Comparison of ENCODE assay signal across 25 mouse cellular contexts in genomic region chr9:50592955-50593354, GRCm38 (mm10). TPM values are rescaled to one million over a fixed set of nuclear protein-coding genes. Genes with fewer than 3 reads are reported as not detected.
DNase-seq lines count a peak whose midpoint lies in the region; ATAC-seq and TF ChIP-seq lines count a peak whose summit lies in the region.
"Had no signal": no experiment of that assay in that cellular context is flagged by ENCODE, and none has a peak within 500 bp of the region (broad histone marks: within the 10 kb centered on the region; RNA-seq: fewer than 3 reads in every experiment).

No protein-coding gene starts in this region.

- peak; percentile 7 for DNase-seq in liver
- DNase-seq in lung, postnatal 4 days = peak; percentile 38 to 52
- no peak for DNase-seq in lung, adult 2 months
- DNase-seq in urinary bladder, postnatal 4 days (ENCODE audit: low spot score in 2 of 2) = no peak
- DNase-seq in layer of hippocampus, adult 9-11 months = no peak
- DNase-seq: cerebellum, adult 11-12 months; cerebellum, adult 9-10 months had no signal

- peaks cover 36% of the 10 kb centered on the region for H3K36me3 ChIP-seq in liver, embryonic 12.5 days

- no peaks in the 10 kb centered on the region for H3K27me3 ChIP-seq in liver, embryonic 12.5 days (replicated peaks)
- H3K27me3 ChIP-seq: embryonic facial prominence, embryonic 12.5 days; forebrain, embryonic 15.5 days; heart, embryonic 12.5 days had no signal

- no peak for TF ChIP-seq CTCF in lung, adult 2 months (IDR thresholded peaks at IDR 0.05; ENCODE audit: insufficient read depth, low read length)

- no peaks in the 10 kb centered on the region for H3K9me3 ChIP-seq in liver, embryonic 12.5 days (replicated peaks)
- H3K9me3 ChIP-seq: embryonic facial prominence, embryonic 12.5 days; forebrain, embryonic 15.5 days; G1E; heart, embryonic 12.5 days; hindbrain, embryonic 10.5 days had no signal

- H3K4me2 ChIP-seq in liver, embryonic 12.5 days = no peak overlapping the region
- H3K4me2 ChIP-seq: embryonic facial prominence, embryonic 12.5 days; forebrain, embryonic 15.5 days; heart, embryonic 12.5 days had no signal

- no peaks in the 10 kb centered on the region for H3K4me1 ChIP-seq in liver, embryonic 12.5 days
- H3K4me1 ChIP-seq in lung, adult 2 months (ENCODE audit: control insufficient read depth, insufficient read depth, low read length) = no peaks in the 10 kb centered on the region
- H3K4me1 ChIP-seq: embryonic facial prominence, embryonic 12.5 days; forebrain, embryonic 15.5 days; heart, embryonic 12.5 days; hindbrain, embryonic 10.5 days had no signal

- 81% methylated on average over 9 of the region's 9 CpGs for WGBS in liver, embryonic 12.5 days (ENCODE audit: insufficient replicate concordance)
- 85% methylated on average over 9 of the region's 9 CpGs for WGBS in lung, adult 2 months

- no peak for TF ChIP-seq POLR2A in lung, adult 2 months (IDR thresholded peaks at IDR 0.05; ENCODE audit: borderline replicate concordance, extremely low read depth, low read depth, low read length)

- H3K27ac ChIP-seq in liver, embryonic 12.5 days = no peak overlapping the region
- H3K27ac ChIP-seq: embryonic facial prominence, embryonic 12.5 days; forebrain, embryonic 15.5 days; hindbrain, embryonic 10.5 days had no signal

- ATAC-seq in liver, embryonic 12.5 days = no peak
- ATAC-seq in monocyte, adult 5-6 weeks (replicated peaks; ENCODE audit: insufficient number of reproducible peaks, low FRiP score, low TSS enrichment, poor library complexity, severe bottlenecking) = peak; percentile 88
- ATAC-seq: activated CD4-positive, CD25-positive, alpha-beta regulatory T cell, adult 4 months; forebrain, embryonic 15.5 days had no signal

- no peak overlapping the region for H3K4me3 ChIP-seq in liver, embryonic 12.5 days
- no peak overlapping the region for H3K4me3 ChIP-seq in lung, adult 2 months (replicated peaks; ENCODE audit: extremely low read depth, low read depth, low read length)
- H3K4me3 ChIP-seq: embryonic facial prominence, embryonic 12.5 days; forebrain, embryonic 15.5 days; heart, embryonic 12.5 days; hindbrain, embryonic 10.5 days had no signal

- H3K9ac ChIP-seq in liver, embryonic 12.5 days = no peak overlapping the region
- H3K9ac ChIP-seq: embryonic facial prominence, embryonic 12.5 days; forebrain, embryonic 15.5 days; heart, embryonic 12.5 days had no signal

RNA-seq across cellular contexts. Expression of gene Sdhd, which starts 10.7 kb away (rescaled TPM):
- 344 and 352 TPM in 2 replicates for polyA plus RNA-seq in liver, embryonic 12.5 days (2016; fragmentation: Nextera tagmentation; extraction: Ambion mirVana)
- polyA plus RNA-seq in lung, adult 2 months (2012; rRNA removed) = 91.0 and 114 TPM in 2 replicates
- total RNA-seq in monocyte, adult 5-6 weeks (2017) = 89.9 to 129 TPM (median 106 TPM) in 3 replicates

RNA-seq across cellular contexts. Expression of gene Timm8b, which starts 10.8 kb away (rescaled TPM):
- polyA plus RNA-seq in liver, embryonic 12.5 days (2016; fragmentation: Nextera tagmentation; extraction: Ambion mirVana) = 229 and 237 TPM in 2 replicates
- 80.5 and 90.8 TPM in 2 replicates for polyA plus RNA-seq in lung, adult 2 months (2012; rRNA removed)
- 95.8 to 107 TPM (median 98.7 TPM) in 3 replicates for total RNA-seq in monocyte, adult 5-6 weeks (2017)

RNA-seq across cellular contexts. Expression of gene Pih1d2, which starts 24.2 kb away (rescaled TPM):
- polyA plus RNA-seq in liver, embryonic 12.5 days (2016; fragmentation: Nextera tagmentation; extraction: Ambion mirVana) = 1.9 and 2.4 TPM in 2 replicates
- 2.7 and 3.7 TPM in 2 replicates for polyA plus RNA-seq in lung, adult 2 months (2012; rRNA removed)
- 2.2 TPM in 1 of 3 replicates, not detected in the others for total RNA-seq in monocyte, adult 5-6 weeks (2017)

RNA-seq across cellular contexts. Expression of gene Nkapd1, which starts 24.3 kb away (rescaled TPM):
- polyA plus RNA-seq in liver, embryonic 12.5 days (2016; fragmentation: Nextera tagmentation; extraction: Ambion mirVana) = 12.5 and 13.1 TPM in 2 replicates
- polyA plus RNA-seq in lung, adult 2 months (2012; rRNA removed) = 5.3 and 6.3 TPM in 2 replicates
- total RNA-seq in monocyte, adult 5-6 weeks (2017) = 22.0 to 44.9 TPM (median 38.8 TPM) in 3 replicates

RNA-seq across cellular contexts. Expression of gene Tex12, which starts 31.8 kb away (rescaled TPM):
- polyA plus RNA-seq in liver, embryonic 12.5 days (2016; fragmentation: Nextera tagmentation; extraction: Ambion mirVana) = not detected in 2 replicates
- polyA plus RNA-seq in lung, adult 2 months (2012; rRNA removed) = not detected in 2 replicates
- not detected in 3 replicates for total RNA-seq in monocyte, adult 5-6 weeks (2017)
- total RNA-seq: adrenal gland, adult 18-20 months; adrenal gland, postnatal 14 days; G1E; gastrocnemius, adult 8-10 months; heart, adult 8-10 months; heart, postnatal 25 days had no signal
- polyA plus RNA-seq: activated CD4-positive, CD25-positive, alpha-beta regulatory T cell, adult 4 months; CD4-positive, CD25-positive, alpha-beta regulatory T cell, adult 4 months; cortical plate, adult 2 months; embryonic facial prominence, embryonic 12.5 days; forebrain, embryonic 11.5 days; G1E; gonadal fat pad, adult 2 months; heart, embryonic 12.5 days; heart, embryonic 16.5 days had no signal

Comparison
In these comparisons a context has a peak if more than half of its experiments do, and no peak if none do; other contexts are left out.
1. DNase-seq: peak in liver (single experiment) and lung, postnatal 4 days (2 of 2); none in lung, adult 2 months (single experiment), urinary bladder, postnatal 4 days (0 of 2) and layer of hippocampus, adult 9-11 months (single experiment).